Mouse (Mus musculus) ES-E14 (cell line): ENCODE data around the gene Slc29a4. TPM values are rescaled to one million over a fixed set of nuclear protein-coding genes. Genes with fewer than 3 reads are reported as not detected.

ENCODE experiments used
- DNase-seq: peaks from one replicate; pipeline ENCODE4 v3.0.0-alpha.2; 2013; ENCODE audit warnings: low read depth, low spot score
- H3K27ac ChIP-seq: 2 replicates; pipeline ENCODE4 v1.5.1; 2012; ENCODE audit warnings: low read depth, mild to moderate bottlenecking, low read length, moderate library complexity, mixed read lengths; ENCODE audit not compliant: poor library complexity, insufficient read depth, severe bottlenecking
- H3K36me3 ChIP-seq: 2 replicates; pipeline ENCODE4 v1.6.1; 2012; ENCODE audit warnings: mild to moderate bottlenecking, low read length, moderate library complexity, mixed read lengths; ENCODE audit not compliant: control insufficient read depth, poor library complexity, insufficient read depth, severe bottlenecking
- H3K4me1 ChIP-seq, 2 experiments: fragments of 150-350 bp in 1 of 2; sonication (generic) in 1 of 2; 2 replicates each; pipeline ENCODE4 v1.6.1; 2012; ENCODE audit warnings: low read length in 2 of 2, mild to moderate bottlenecking in 1 of 2, mixed read lengths in 1 of 2; ENCODE audit not compliant: control insufficient read depth in 2 of 2, insufficient read depth in 2 of 2, poor library complexity in 1 of 2
- H3K4me3 ChIP-seq, 2 experiments: fragments of 150-350 bp in 1 of 2; sonication (generic) in 1 of 2; 2 replicates each; pipeline ENCODE4 v1.5.1; 2012; ENCODE audit warnings: low read length in 2 of 2, low read depth in 1 of 2, mild to moderate bottlenecking in 1 of 2, mixed read lengths in 1 of 2; ENCODE audit not compliant: insufficient read depth in 1 of 2, poor library complexity in 1 of 2, severe bottlenecking in 1 of 2
- H3K9ac ChIP-seq: 2 replicates; pipeline ENCODE4 v1.6.1; 2012; ENCODE audit warnings: low read depth, mild to moderate bottlenecking, low read length, mixed read lengths; ENCODE audit not compliant: poor library complexity, insufficient read depth, severe bottlenecking
- H3K9me3 ChIP-seq: fragments of 150-350 bp; sonication (generic); 2 replicates; pipeline ENCODE4 v1.6.1; 2012; ENCODE audit warnings: low read depth, mild to moderate bottlenecking, low read length; ENCODE audit not compliant: control insufficient read depth, insufficient read depth
- CHD2 ChIP-seq: IDR thresholded peaks from 2 replicates; pipeline ENCODE4 v1.6.1; 2014; ENCODE audit warnings: mild to moderate bottlenecking, low read depth, low read length, inconsistent platforms
- HCFC1 ChIP-seq: IDR thresholded peaks from 2 replicates; pipeline ENCODE4 v1.6.1; 2012; ENCODE audit warnings: low read length, inconsistent platforms, borderline replicate concordance; ENCODE audit not compliant: insufficient read depth
- MAFK ChIP-seq: IDR thresholded peaks from 2 replicates; pipeline ENCODE4 v1.6.1; 2014; ENCODE audit warnings: mild to moderate bottlenecking, low read depth, low read length, inconsistent platforms; ENCODE audit not compliant: insufficient read depth
- ZC3H11A ChIP-seq: IDR thresholded peaks from 2 replicates; pipeline ENCODE4 v1.6.1; 2012; ENCODE audit warnings: low read depth, mild to moderate bottlenecking, inconsistent platforms, low read length, borderline replicate concordance
- ZNF384 ChIP-seq: IDR thresholded peaks from 2 replicates; pipeline ENCODE4 v1.6.1; 2012; ENCODE audit warnings: low read depth, low read length, inconsistent platforms
- in situ Hi-C, 2 experiments: fragments of 600-800 bp; cut with MboI; formaldehyde crosslinking; loops; one replicate each; pipeline ENCODE4 v1.15.1; 2025; ENCODE audit warnings: low sequenced_read_pairs in 2 of 2, inconsistent platforms in 1 of 2; ENCODE audit not compliant: unreplicated experiment in 2 of 2
- total RNA-seq: library from RNA; depleted of rRNA; stranded (reverse); fragments of 300-350 nt; gene quantifications from 2 replicates; pipeline ENCODE4 v1.2.3, GENCODE M21; 2012

Slc29a4 gene
- total RNA-seq, 1 experiment = 9.4 TPM

DNA sequence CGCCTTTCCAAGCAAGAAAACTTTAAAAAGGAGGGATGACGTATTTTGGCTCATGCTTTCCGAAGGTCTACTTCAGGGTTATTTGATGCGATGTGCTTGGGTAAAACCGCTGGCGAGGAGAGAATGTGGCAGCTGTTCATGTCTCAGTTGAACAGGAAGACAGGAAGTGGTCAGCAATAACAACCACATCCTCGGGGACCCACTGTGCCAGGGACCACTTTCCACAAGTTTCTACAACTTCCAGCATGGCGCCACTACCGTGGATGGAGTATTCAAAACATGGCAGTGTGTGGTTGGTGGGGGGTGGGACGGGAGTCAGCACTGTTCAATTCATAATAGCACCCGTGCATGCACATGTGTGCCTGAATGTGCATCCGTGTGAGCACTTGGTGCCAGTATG is 38.0 kb downstream of the Slc29a4 start:
- in situ Hi-C loops = no loop called here
- no peak overlapping the region for H3K27ac ChIP-seq
- DNase-seq = no peak
- TF ChIP-seq CHD2 (no peak), ZC3H11A (no peak), MAFK (no peak), HCFC1 (no peak), ZNF384 (no peak)
- H3K9ac ChIP-seq = no peak overlapping the region
- H3K4me3 ChIP-seq = no peak overlapping the region
- no peaks in the 10 kb centered on the region for H3K9me3 ChIP-seq
- peaks cover 19% of the 10 kb centered on the region; the same call in 1 of the 2 replicates for H3K36me3 ChIP-seq
- peaks cover 3 to 16% of the 10 kb centered on the region in 2 experiments; a peak in 2 of 4 replicates for H3K4me1 ChIP-seq

DNA sequence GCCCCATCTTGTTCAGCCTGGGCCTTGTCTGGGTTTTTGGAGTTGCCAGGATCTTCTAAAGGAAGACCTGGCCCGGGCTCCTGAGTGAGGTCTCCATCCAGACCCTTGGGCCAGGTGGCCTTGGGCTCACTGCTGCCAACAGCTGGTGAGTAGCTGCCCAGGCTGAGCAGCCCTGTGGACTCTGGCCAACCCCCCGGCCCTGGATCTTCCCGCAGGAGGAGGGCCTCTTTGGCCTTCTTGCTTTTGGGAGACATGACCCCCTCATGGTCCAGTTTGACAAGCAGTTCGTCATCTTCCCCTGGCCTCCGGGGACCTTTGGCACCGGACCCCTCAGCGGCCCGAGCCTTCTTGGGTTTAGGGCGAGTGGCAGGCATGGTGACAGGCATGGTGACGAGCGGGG is 39.6 kb downstream of the Slc29a4 start:
- DNase-seq = no peak
- no peaks in the 10 kb centered on the region for H3K9me3 ChIP-seq
- in situ Hi-C loops = no loop called here
- H3K36me3 ChIP-seq = peaks cover 21% of the 10 kb centered on the region; the same call in 1 of the 2 replicates
- H3K4me1 ChIP-seq = peaks cover 2 to 3% of the 10 kb centered on the region in 2 experiments; a peak in 2 of 4 replicates
- TF ChIP-seq CHD2 (no peak), MAFK (no peak), ZNF384 (no peak), ZC3H11A (no peak), HCFC1 (no peak)
- no peak overlapping the region for H3K9ac ChIP-seq
- H3K27ac ChIP-seq = no peak overlapping the region
- H3K4me3 ChIP-seq = no peak overlapping the region

- no peak for DNase-seq
- TF ChIP-seq ZC3H11A (no peak), CHD2 (no peak), MAFK (no peak), ZNF384 (no peak)
- peaks cover 0 to 10% of the 10 kb centered on the region in 2 experiments; a peak in 2 of 4 replicates for H3K4me1 ChIP-seq
- no peak overlapping the region for H3K27ac ChIP-seq
- H3K4me3 ChIP-seq = no peak overlapping the region
- no peak overlapping the region for H3K9ac ChIP-seq
- H3K9me3 ChIP-seq = no peaks in the 10 kb centered on the region
- peaks cover 18% of the 10 kb centered on the region for H3K36me3 ChIP-seq
- in situ Hi-C loops = no loop called here
Measured at GRCm38 (mm10) chr5:142739941-142740340, 47.6 kb downstream of the Slc29a4 start.

GRCm38 (mm10) chr5:142747026-142747629 is 54.8 kb downstream of the Slc29a4 start:
- peaks cover 3 to 6% of the 10 kb centered on the region in 2 experiments; a peak in 3 of 4 replicates for H3K4me1 ChIP-seq
- in situ Hi-C loops = no loop called here
- H3K9ac ChIP-seq = no peak overlapping the region
- H3K27ac ChIP-seq = no peak overlapping the region
- H3K36me3 ChIP-seq = peaks cover 10% of the 10 kb centered on the region; the same call in 1 of the 2 replicates
- no peak for TF ChIP-seq MAFK
- no peak for DNase-seq
- H3K4me3 ChIP-seq = no peak overlapping the region
- H3K9me3 ChIP-seq = no peaks in the 10 kb centered on the region

DNA sequence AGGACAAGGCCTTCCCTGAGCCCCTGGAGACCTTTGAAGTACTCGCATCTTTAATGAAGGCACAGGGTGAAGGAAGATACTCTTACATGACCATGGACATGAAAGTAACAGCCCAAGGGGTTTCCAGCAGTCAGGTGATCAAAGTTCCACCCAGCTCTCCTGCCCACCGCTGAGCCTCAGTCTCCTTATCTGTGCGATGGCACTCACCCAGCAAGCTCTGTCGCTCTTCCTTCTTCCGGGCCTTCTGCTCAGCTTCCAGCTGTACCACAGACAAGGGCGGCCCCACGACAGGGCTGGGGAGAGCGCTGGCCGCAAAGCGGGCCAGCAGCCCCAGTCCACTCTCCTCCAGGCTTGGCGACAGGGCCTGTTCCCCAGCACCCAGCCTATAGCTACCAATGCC is 57.9 kb downstream of the Slc29a4 start:
- H3K4me3 ChIP-seq = no peak overlapping the region
- in situ Hi-C loops = no loop called here
- DNase-seq = no peak
- H3K36me3 ChIP-seq = peaks cover 7% of the 10 kb centered on the region; the same call in 1 of the 2 replicates
- peaks cover 3 to 10% of the 10 kb centered on the region in 2 experiments; a peak in 2 of 4 replicates for H3K4me1 ChIP-seq
- H3K9ac ChIP-seq = no peak overlapping the region
- H3K27ac ChIP-seq = no peak overlapping the region
- H3K9me3 ChIP-seq = no peaks in the 10 kb centered on the region
- TF ChIP-seq MAFK (no peak), ZC3H11A (no peak), CHD2 (no peak), HCFC1 (no peak), ZNF384 (no peak)
